Mouse (Mus musculus): ENCODE results near the gene Tceanc2.

Gene Tceanc2

GRCm38 (mm10) chr4:107178182-107178829 is 610 bp downstream of the Tceanc2 start, which contains the start of gene Tmem59:
Gene Tmem59, plus strand, starts transcription at chr4:107178399.
- peak; percentile 91 for DNase-seq (ENCODE audit: low read depth, low spot score)

DNA sequence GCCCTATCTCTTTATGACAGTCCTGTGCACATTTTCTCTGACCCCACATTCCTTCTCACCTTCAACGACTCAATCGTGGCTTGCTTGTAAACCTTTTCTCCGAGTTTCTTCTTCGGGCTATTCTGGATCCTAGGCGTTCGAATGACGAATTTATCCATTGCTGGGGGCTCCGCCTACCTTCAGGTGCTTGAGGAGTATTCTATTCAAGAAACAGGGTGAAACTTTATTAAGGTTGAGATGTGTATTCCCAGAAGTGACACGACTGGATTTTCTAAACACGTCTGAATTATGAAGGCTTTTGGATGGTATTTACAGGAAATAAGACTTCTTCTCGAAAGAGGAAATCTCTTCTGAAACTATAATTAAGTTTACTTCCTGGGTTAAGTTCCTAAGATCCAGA is 1.4 kb downstream of the Tceanc2 start:
- DNase-seq (ENCODE audit: low read depth, low spot score) = no peak

GRCm38 (mm10) chr4:107167798-107168197 is 11.1 kb downstream of the Tceanc2 start:
- DNase-seq (ENCODE audit: low read depth, low spot score) = no peak

DNA sequence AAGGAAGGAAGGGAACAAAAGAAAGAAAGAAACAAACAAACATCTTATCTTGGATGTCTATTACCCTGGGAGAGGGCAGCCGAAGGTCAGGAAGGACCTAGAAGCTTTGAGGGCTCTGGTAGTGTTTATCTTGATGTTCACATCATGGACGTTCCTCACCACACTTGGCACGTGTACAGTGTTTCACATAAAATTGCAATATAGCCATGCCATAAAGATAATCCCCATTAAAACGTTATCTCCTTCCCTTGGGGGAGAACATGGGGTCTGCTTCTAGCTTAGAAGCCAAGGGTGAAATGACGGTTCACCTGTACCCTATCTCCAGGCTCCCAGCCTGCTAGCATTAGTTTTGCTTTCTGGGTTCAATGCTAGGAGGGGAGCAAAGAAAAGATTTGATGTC is 12.2 kb downstream of the Tceanc2 start:
- no peak for DNase-seq (ENCODE audit: low read depth, low spot score)

- DNase-seq (ENCODE audit: low read depth, low spot score) = no peak
Observed at GRCm38 (mm10) chr4:107163756-107164587, 14.9 kb downstream of the Tceanc2 start.

GRCm38 (mm10) chr4:107163341-107163740 is 15.6 kb downstream of the Tceanc2 start:
- no peak for DNase-seq (ENCODE audit: low read depth, low spot score)

- no peak for DNase-seq (ENCODE audit: low read depth, low spot score)
Observed at GRCm38 (mm10) chr4:107160181-107160580, 18.7 kb downstream of the Tceanc2 start.

GRCm38 (mm10) chr4:107159166-107159773 is 19.6 kb downstream of the Tceanc2 start:
- DNase-seq (ENCODE audit: low read depth, low spot score) = no peak

GRCm38 (mm10) chr4:107156983-107157401 is 21.9 kb downstream of the Tceanc2 start:
- no peak for DNase-seq (ENCODE audit: low read depth, low spot score)

GRCm38 (mm10) chr4:107152571-107152970 is 26.3 kb downstream of the Tceanc2 start:
- no peak for DNase-seq (ENCODE audit: low read depth, low spot score)

DNA sequence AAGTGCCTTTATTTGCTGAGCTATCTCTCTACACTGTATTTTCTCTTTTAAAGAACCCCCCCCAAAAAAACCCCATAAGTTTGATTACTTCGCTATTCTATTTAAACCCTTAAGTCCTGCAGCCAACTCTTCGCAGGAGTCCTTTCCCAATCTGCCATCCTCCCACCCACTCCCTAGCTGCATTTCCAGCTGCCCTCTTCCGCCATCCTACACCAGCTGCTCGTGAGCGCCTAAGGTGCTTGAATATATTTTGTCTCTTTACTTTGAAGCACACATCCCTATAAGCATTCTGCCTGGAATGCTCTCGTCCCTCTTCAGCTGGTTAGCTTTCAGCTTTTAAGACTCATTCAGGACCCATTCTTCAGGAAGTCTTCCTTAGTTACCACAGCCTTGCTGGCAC is 27.9 kb downstream of the Tceanc2 start:
- DNase-seq (ENCODE audit: low read depth, low spot score) = no peak

DNA sequence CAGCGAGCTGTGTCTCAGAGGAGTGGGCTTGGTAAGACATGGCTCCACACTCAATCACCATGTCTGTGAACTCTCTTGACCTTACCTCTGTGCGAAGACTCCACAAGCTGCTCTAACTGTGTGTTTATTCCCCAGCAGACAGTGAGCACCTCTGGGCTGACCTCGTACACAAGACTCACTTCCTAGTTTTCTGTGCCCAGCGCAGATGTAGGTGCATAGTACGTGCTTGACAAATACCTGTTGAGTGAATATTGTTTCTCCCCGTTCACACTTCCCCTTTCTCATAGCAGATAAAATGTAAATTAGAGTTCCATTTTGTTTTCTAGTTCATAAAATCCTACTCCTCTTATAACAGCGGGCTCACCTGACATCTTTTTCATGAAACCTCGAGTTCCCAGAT is 35.4 kb downstream of the Tceanc2 start:
- DNase-seq (ENCODE audit: low read depth, low spot score) = no peak

- DNase-seq (ENCODE audit: low read depth, low spot score) = no peak
Observed at GRCm38 (mm10) chr4:107139836-107140631, 38.9 kb downstream of the Tceanc2 start.

GRCm38 (mm10) chr4:107138948-107139835 is 39.7 kb downstream of the Tceanc2 start:
- DNase-seq (ENCODE audit: low read depth, low spot score) = no peak

- no peak for DNase-seq (ENCODE audit: low read depth, low spot score)
Observed at GRCm38 (mm10) chr4:107136531-107136930, 42.4 kb downstream of the Tceanc2 start.

DNA sequence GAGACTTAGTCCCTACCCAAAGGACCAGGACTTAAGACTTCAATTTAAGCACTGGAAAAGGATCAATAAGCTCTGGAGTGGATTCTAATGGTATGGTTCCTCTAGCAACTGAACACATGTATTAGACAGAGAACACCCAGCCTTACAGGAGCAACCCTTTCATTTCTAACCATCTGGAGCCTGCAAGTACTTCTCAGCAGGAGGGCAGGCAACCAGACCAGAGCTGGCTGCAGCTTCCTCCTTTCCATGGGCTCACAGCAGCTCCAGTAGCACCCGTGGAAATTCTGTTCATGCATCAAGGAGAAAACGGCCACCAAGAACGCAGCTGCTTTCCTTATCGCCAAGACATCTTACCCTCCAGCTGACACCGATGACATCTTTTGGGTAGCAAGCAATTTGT is 43.3 kb downstream of the Tceanc2 start:
- no peak for DNase-seq (ENCODE audit: low read depth, low spot score)

- no peak for DNase-seq (ENCODE audit: low read depth, low spot score)
Observed at GRCm38 (mm10) chr4:107134891-107135290, 44.0 kb downstream of the Tceanc2 start.

GRCm38 (mm10) chr4:107130534-107130933 is 48.4 kb downstream of the Tceanc2 start:
- DNase-seq (ENCODE audit: low read depth, low spot score) = no peak

GRCm38 (mm10) chr4:107129373-107129772 is 49.5 kb downstream of the Tceanc2 start:
- no peak for DNase-seq (ENCODE audit: low read depth, low spot score)

DNA sequence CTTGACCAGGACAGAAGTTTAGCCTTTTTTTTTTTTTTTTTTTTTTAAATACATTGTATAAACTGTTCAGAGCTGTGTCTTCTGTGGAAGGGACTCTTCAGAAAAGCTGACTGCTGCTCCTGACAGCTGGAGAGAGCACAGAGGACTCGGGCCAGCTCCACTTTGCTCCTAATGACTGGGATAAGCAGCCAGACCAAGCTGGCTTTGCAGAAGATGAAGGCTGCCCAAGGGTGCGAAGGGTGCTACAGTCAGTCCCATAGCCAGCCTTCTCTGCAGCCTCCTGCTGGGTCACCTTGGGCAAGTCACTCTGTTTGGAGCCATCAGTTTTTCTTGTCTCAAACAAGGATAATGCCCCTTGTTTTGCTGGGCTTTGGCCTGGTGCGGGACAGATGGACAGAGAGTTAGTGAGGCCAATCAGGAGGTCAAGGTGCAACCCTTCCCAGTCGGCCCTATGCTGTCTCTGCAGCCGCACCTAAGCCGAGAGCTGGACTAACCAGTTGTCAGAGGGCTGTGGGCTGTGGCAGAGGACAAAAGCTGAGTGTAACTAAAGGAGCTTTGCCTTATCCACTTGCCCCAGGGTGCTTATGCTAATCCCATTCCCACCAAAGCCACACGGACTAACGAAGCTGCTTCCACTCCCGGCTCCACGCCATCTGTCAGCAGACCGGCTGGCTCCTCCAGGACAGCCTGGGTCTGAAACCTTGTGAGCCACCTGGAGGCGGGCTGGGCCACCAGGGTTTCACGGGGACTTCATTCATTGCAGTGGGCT is 50.8 kb downstream of the Tceanc2 start:
- DNase-seq (ENCODE audit: low read depth, low spot score) = no peak
